Mouse (Mus musculus) adrenal gland, adult 10 weeks (tissue): ENCODE measurements around the gene Mepce. TPM values are rescaled to one million over a fixed set of nuclear protein-coding genes. Genes with fewer than 3 reads are reported as not detected.

Source experiments
- polyA plus RNA-seq: library from polyadenylated mRNA; stranded (reverse); fragments of 350-450 nt; fragmentation: Illumina TruSeq; extraction: RNeasy Lipid Tissue Mini Kit (QIAGEN cat#74804); gene quantifications from one replicate; pipeline ENCODE4 v1.2.3, GENCODE M21; 2014; ENCODE audit warnings: low read depth, low replicate concordance

Gene Mepce
- polyA plus RNA-seq, result 10.4 TPM

GRCm38 (mm10) chr5:137787151-137787928, at the start of gene Mepce, which contains the start of gene Zcwpw1:
Gene Mepce (minus strand): TSS chr5:137787655.
Gene Zcwpw1 (plus strand): TSS chr5:137787798.

GRCm38 (mm10) chr5:137835966-137836520, 48.6 kb upstream of the Mepce start, which contains the start of gene Pilra:
Gene Pilra (minus strand): TSS chr5:137836281.

GRCm38 (mm10) chr5:137778635-137779034, 8.8 kb downstream of the Mepce start, which contains the start of gene Ppp1r35:
Gene Ppp1r35 (plus strand): TSS chr5:137778849.

GRCm38 (mm10) chr5:137745214-137746171, 42.0 kb downstream of the Mepce start, which contains the start of gene Tsc22d4:
Gene Tsc22d4 (plus strand): TSS chr5:137745730.

GRCm38 (mm10) chr5:137741023-137741931, 46.2 kb downstream of the Mepce start, which contains the start of gene Nyap1:
Gene Nyap1 (minus strand): TSS chr5:137741607.

Other genes with a start within 250 kb of the Mepce start
- not detected for gene Actl6b, start 234.1 kb downstream of the Mepce start, polyA plus RNA-seq
- not detected for gene Tfr2, start 217.8 kb downstream of the Mepce start, polyA plus RNA-seq
- not detected for gene Mospd3, start 186.6 kb downstream of the Mepce start, polyA plus RNA-seq
- gene Pcolce, start 173.9 kb downstream of the Mepce start, polyA plus RNA-seq, result 63.9 TPM
- gene Fbxo24, start 158.7 kb downstream of the Mepce start, polyA plus RNA-seq, result not detected
- gene Lrch4, start 158.5 kb downstream of the Mepce start, polyA plus RNA-seq, result 0.99 TPM
- gene Gm20605, start 158.5 kb downstream of the Mepce start, polyA plus RNA-seq, result not detected
- not detected for gene Sap25, start 146.3 kb downstream of the Mepce start, polyA plus RNA-seq
- 0.58 TPM for gene Irs3, start 141.9 kb downstream of the Mepce start, polyA plus RNA-seq
- 12.5 TPM for gene Agfg2, start 102.9 kb downstream of the Mepce start, polyA plus RNA-seq
- gene Nyap1, start 46.0 kb downstream of the Mepce start, polyA plus RNA-seq, result not detected
- gene Tsc22d4, start 41.9 kb downstream of the Mepce start, polyA plus RNA-seq, result 0.29 TPM
- not detected for gene Ppp1r35, start 8.8 kb downstream of the Mepce start, polyA plus RNA-seq
- gene Zcwpw1, start 143 bp upstream of the Mepce start, polyA plus RNA-seq, result 7.7 TPM
- 0.76 TPM for gene Pilra, start 48.6 kb upstream of the Mepce start, polyA plus RNA-seq
- not detected for gene Pilrb1, start 70.5 kb upstream of the Mepce start, polyA plus RNA-seq
- gene Pilrb2, start 84.2 kb upstream of the Mepce start, polyA plus RNA-seq, result not detected
- gene Cyp3a13, start 134.0 kb upstream of the Mepce start, polyA plus RNA-seq, result not detected
- gene Gjc3, start 175.4 kb upstream of the Mepce start, polyA plus RNA-seq, result 0.64 TPM
- not detected for gene Azgp1, start 193.9 kb upstream of the Mepce start, polyA plus RNA-seq
- gene Smok3a, start 233.6 kb upstream of the Mepce start, polyA plus RNA-seq, result not detected
- not detected for gene Smok3b, start 233.8 kb upstream of the Mepce start, polyA plus RNA-seq